Mouse (Mus musculus): Measurements from ENCODE around the gene Tmem132c. TPM values are rescaled to one million over a fixed set of nuclear protein-coding genes. Genes with fewer than 3 reads are reported as not detected.
A peak's percentile ranks its signal among the peaks of the same experiment; 100 is the strongest.

The Tmem132c gene
- polyA plus RNA-seq, 1 experiment from 2014 or later = 35.1 TPM

GRCm38 (mm10) chr5:127242763-127243160 is 1.2 kb downstream of the Tmem132c start:
- Histone ChIP-seq H3K36me3 (replicated peaks) (no peaks in the 10 kb centered on the region), H3K27me3 (replicated peaks; ENCODE audit: low read depth, poor library complexity, severe bottlenecking) (peaks cover 64% of the 10 kb centered on the region), H3K4me1 (peaks cover 51% of the 10 kb centered on the region), H3K27ac (replicated peaks) (peak overlapping the region; percentile 84), H3K9me3 (peaks cover 7% of the 10 kb centered on the region; the same call in 1 of the 2 replicates), H3K4me3 (peak overlapping the region; percentile 87)
- 2% methylated on average over 13 of the region's 13 CpGs for WGBS
- DNase-seq (ENCODE audit: low spot score) = no peak

GRCm38 (mm10) chr5:127243209-127243608 is 1.6 kb downstream of the Tmem132c start:
- peak overlapping the region; percentile 87 for H3K4me3 ChIP-seq
- WGBS = under 1% methylated on average over 16 of the region's 16 CpGs
- H3K27me3 ChIP-seq (replicated peaks; ENCODE audit: low read depth, poor library complexity, severe bottlenecking) = peaks cover 59% of the 10 kb centered on the region
- peak overlapping the region; percentile 84 for H3K27ac ChIP-seq (replicated peaks)
- no peaks in the 10 kb centered on the region for H3K36me3 ChIP-seq (replicated peaks)
- peaks cover 48% of the 10 kb centered on the region for H3K4me1 ChIP-seq
- peak; percentile 42 for DNase-seq (ENCODE audit: low spot score)
- H3K9me3 ChIP-seq = peaks cover 7% of the 10 kb centered on the region; the same call in 1 of the 2 replicates

- DNase-seq (ENCODE audit: low spot score) = peak; percentile 43
Measured at GRCm38 (mm10) chr5:127243611-127244010, 2.0 kb downstream of the Tmem132c start.

GRCm38 (mm10) chr5:127253263-127253662 is 11.7 kb downstream of the Tmem132c start:
- no peak for DNase-seq (ENCODE audit: low spot score)
- Histone ChIP-seq H3K27me3 (replicated peaks; ENCODE audit: low read depth, poor library complexity, severe bottlenecking) (no peaks in the 10 kb centered on the region), H3K4me3 (no peak overlapping the region), H3K27ac (replicated peaks) (no peak overlapping the region), H3K36me3 (replicated peaks) (peaks cover 35% of the 10 kb centered on the region), H3K4me1 (peaks cover 16% of the 10 kb centered on the region), H3K9me3 (peaks cover 7% of the 10 kb centered on the region; the same call in 1 of the 2 replicates)
- 60% methylated on average over 2 of the region's 2 CpGs for WGBS

More at GRCm38 (mm10) chr5:127243611-127244010, 2.0 kb downstream of the Tmem132c start:
- Histone ChIP-seq H3K4me1 (peaks cover 49% of the 10 kb centered on the region), H3K9me3 (peaks cover 5% of the 10 kb centered on the region; the same call in 1 of the 2 replicates), H3K36me3 (replicated peaks) (no peaks in the 10 kb centered on the region), H3K27me3 (replicated peaks; ENCODE audit: low read depth, poor library complexity, severe bottlenecking) (peaks cover 55% of the 10 kb centered on the region), H3K27ac (replicated peaks) (no peak overlapping the region), H3K4me3 (peak overlapping the region; percentile 87)
- 6% methylated on average over 13 of the region's 13 CpGs for WGBS

- Histone ChIP-seq H3K27ac (replicated peaks) (no peak overlapping the region), H3K27me3 (replicated peaks; ENCODE audit: low read depth, poor library complexity, severe bottlenecking) (no peaks in the 10 kb centered on the region), H3K4me1 (peaks cover 8% of the 10 kb centered on the region; the same call in 1 of the 2 replicates), H3K9me3 (peaks cover 7% of the 10 kb centered on the region; the same call in 1 of the 2 replicates), H3K36me3 (replicated peaks) (peaks cover 52% of the 10 kb centered on the region), H3K4me3 (no peak overlapping the region)
- DNase-seq (ENCODE audit: low spot score) = no peak
- WGBS = 63% methylated on average over 11 of the region's 11 CpGs
Measured at GRCm38 (mm10) chr5:127256947-127257610, 15.5 kb downstream of the Tmem132c start.

GRCm38 (mm10) chr5:127262136-127262535 is 20.5 kb downstream of the Tmem132c start:
- Histone ChIP-seq H3K36me3 (replicated peaks) (peaks cover 40% of the 10 kb centered on the region), H3K4me3 (no peak overlapping the region), H3K9me3 (no peaks in the 10 kb centered on the region), H3K27me3 (replicated peaks; ENCODE audit: low read depth, poor library complexity, severe bottlenecking) (no peaks in the 10 kb centered on the region), H3K27ac (replicated peaks) (no peak overlapping the region), H3K4me1 (peaks cover 2% of the 10 kb centered on the region; the same call in 1 of the 2 replicates)
- DNase-seq (ENCODE audit: low spot score) = no peak
- WGBS = 83% methylated on average over 5 of the region's 5 CpGs

- no peaks in the 10 kb centered on the region for H3K9me3 ChIP-seq
- H3K36me3 ChIP-seq (replicated peaks) = peaks cover 22% of the 10 kb centered on the region
- no peak overlapping the region for H3K27ac ChIP-seq (replicated peaks)
- H3K27me3 ChIP-seq (replicated peaks; ENCODE audit: low read depth, poor library complexity, severe bottlenecking) = no peaks in the 10 kb centered on the region
- no peaks in the 10 kb centered on the region for H3K4me1 ChIP-seq
- no peak overlapping the region for H3K4me3 ChIP-seq
- whole genome bisulfite sequencing = 49% methylated on average over 3 of the region's 3 CpGs
- no peak for DNase-seq (ENCODE audit: low spot score)
Measured at GRCm38 (mm10) chr5:127271145-127271544, 29.5 kb downstream of the Tmem132c start.

GRCm38 (mm10) chr5:127279462-127279861 is 37.9 kb downstream of the Tmem132c start:
- Histone ChIP-seq H3K4me3 (no peak overlapping the region), H3K27ac (replicated peaks) (no peak overlapping the region), H3K4me1 (peaks cover 35% of the 10 kb centered on the region), H3K36me3 (replicated peaks) (no peaks in the 10 kb centered on the region; the same call in 1 of the 2 replicates), H3K27me3 (replicated peaks; ENCODE audit: low read depth, poor library complexity, severe bottlenecking) (no peaks in the 10 kb centered on the region), H3K9me3 (no peaks in the 10 kb centered on the region)
- WGBS = 83% methylated on average over 9 of the region's 9 CpGs
- no peak for DNase-seq (ENCODE audit: low spot score)

GRCm38 (mm10) chr5:127281186-127281585 is 39.6 kb downstream of the Tmem132c start:
- no peak overlapping the region for H3K4me3 ChIP-seq
- H3K36me3 ChIP-seq (replicated peaks) = peaks cover 3% of the 10 kb centered on the region
- H3K4me1 ChIP-seq = peaks cover 35% of the 10 kb centered on the region
- H3K9me3 ChIP-seq = no peaks in the 10 kb centered on the region
- 74% methylated on average over 4 of the region's 4 CpGs for WGBS
- no peak overlapping the region; the same call in 1 of the 2 replicates for H3K27ac ChIP-seq (replicated peaks)
- H3K27me3 ChIP-seq (replicated peaks; ENCODE audit: low read depth, poor library complexity, severe bottlenecking) = no peaks in the 10 kb centered on the region
- DNase-seq (ENCODE audit: low spot score) = no peak

- Histone ChIP-seq H3K27ac (replicated peaks) (no peak overlapping the region), H3K4me3 (no peak overlapping the region), H3K4me1 (peaks cover 35% of the 10 kb centered on the region), H3K9me3 (no peaks in the 10 kb centered on the region), H3K27me3 (replicated peaks; ENCODE audit: low read depth, poor library complexity, severe bottlenecking) (no peaks in the 10 kb centered on the region), H3K36me3 (replicated peaks) (peaks cover 6% of the 10 kb centered on the region)
- DNase-seq (ENCODE audit: low spot score) = no peak
- WGBS = 70% methylated on average over 6 of the region's 6 CpGs
Measured at GRCm38 (mm10) chr5:127282539-127283123, 41.0 kb downstream of the Tmem132c start.

- Histone ChIP-seq H3K9me3 (no peaks in the 10 kb centered on the region), H3K4me1 (peaks cover 22% of the 10 kb centered on the region), H3K4me3 (no peak overlapping the region), H3K36me3 (replicated peaks) (peaks cover 17% of the 10 kb centered on the region), H3K27me3 (replicated peaks; ENCODE audit: low read depth, poor library complexity, severe bottlenecking) (no peaks in the 10 kb centered on the region), H3K27ac (replicated peaks) (no peak overlapping the region)
- 78% methylated on average over 5 of the region's 5 CpGs for WGBS
- DNase-seq (ENCODE audit: low spot score) = no peak
Measured at GRCm38 (mm10) chr5:127286886-127287285, 45.3 kb downstream of the Tmem132c start.

GRCm38 (mm10) chr5:127289659-127290058 is 48.1 kb downstream of the Tmem132c start:
- Histone ChIP-seq H3K4me1 (peaks cover 12% of the 10 kb centered on the region), H3K27ac (replicated peaks) (no peak overlapping the region), H3K4me3 (no peak overlapping the region), H3K36me3 (replicated peaks) (peaks cover 29% of the 10 kb centered on the region), H3K9me3 (0 out of 2 replicates have a peak, but pooled peaks cover 3% of the 10 kb centered on the region), H3K27me3 (replicated peaks; ENCODE audit: low read depth, poor library complexity, severe bottlenecking) (no peaks in the 10 kb centered on the region)
- no peak for DNase-seq (ENCODE audit: low spot score)
- WGBS = 94% methylated on average over 8 of the region's 8 CpGs
